Mouse (Mus musculus) layer of hippocampus, adult 6 months (tissue): ENCODE data around the gene Rab11fip3. TPM values are rescaled to one million over a fixed set of nuclear protein-coding genes. Genes with fewer than 3 reads are reported as not detected.

Experiments used
- long read RNA-seq, 2 experiments: library from polyadenylated mRNA; unstranded; transcript quantifications; one replicate each; pipeline ENCODE4 v2.0.0; 2019 to 2020
- polyA plus RNA-seq: library from polyadenylated mRNA; unstranded; fragments of <200 nt; fragmentation: Nextera tagmentation; gene quantifications from 2 replicates; pipeline ENCODE4 v1.2.3, GENCODE M21; 2021

Rab11fip3 gene
- polyA plus RNA-seq: 5.9 and 6.4 TPM in 2 replicates
- long read RNA-seq, experiment 1, full-length matches to known transcripts: 1 of 15 reads
- long read RNA-seq, experiment 1, partial matches to known transcripts: 8 of 15 reads
- long read RNA-seq, experiment 1, other reads (novel, unspliced or antisense): 6 of 15 reads
- long read RNA-seq, experiment 2, full-length matches to known transcripts: 12 of 61 reads
- long read RNA-seq, experiment 2, partial matches to known transcripts: 28 of 61 reads
- long read RNA-seq, experiment 2, other reads (novel, unspliced or antisense): 21 of 61 reads

DNA sequence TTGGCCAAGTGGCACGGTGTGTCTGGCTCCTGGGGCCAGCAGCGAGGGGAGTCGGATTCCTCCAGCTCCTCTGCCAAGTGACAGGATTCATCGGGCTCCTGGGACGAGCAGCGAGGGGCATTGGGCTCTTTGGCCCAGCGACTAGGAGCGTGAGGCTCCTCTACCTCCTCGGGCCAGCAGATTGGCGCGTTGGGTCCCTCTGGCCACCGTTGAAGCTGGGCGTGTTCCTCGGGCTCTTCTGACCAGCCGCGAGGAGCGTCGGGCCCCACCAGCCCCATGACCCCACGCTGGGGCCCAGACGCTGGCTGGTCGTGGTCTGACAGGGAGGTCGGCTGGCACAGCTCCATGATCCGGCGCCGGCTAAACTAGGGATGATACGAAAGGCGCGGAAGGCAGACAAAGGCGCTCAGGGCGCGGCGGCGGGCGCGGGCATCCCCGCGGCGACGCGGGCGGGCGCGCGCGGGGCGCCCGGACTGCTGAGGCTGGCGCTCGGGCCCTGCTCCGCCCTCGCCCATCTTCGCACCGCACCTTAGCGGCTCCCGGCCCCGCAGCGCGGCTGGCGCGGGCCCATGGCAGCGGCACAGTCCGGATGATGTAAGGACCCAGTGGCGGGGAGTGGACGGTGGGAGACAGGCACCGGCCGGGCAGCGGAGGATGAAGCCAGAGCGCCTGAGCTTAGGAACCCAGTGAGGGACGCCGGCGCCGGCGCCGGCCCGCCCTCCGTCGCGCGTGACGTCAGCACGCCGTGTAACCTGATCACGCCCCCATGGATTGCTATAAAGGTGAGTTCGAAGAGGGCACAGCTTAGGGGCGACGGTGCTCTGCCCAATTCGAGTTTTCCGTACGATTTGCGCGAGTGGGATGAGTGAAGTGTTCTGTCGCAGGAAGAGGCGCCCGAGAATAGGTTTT, at the start of gene Rab11fip3:
Gene Rab11fip3, minus strand, starts transcription at position 725 of the 909 bp plus-strand sequence.

DNA sequence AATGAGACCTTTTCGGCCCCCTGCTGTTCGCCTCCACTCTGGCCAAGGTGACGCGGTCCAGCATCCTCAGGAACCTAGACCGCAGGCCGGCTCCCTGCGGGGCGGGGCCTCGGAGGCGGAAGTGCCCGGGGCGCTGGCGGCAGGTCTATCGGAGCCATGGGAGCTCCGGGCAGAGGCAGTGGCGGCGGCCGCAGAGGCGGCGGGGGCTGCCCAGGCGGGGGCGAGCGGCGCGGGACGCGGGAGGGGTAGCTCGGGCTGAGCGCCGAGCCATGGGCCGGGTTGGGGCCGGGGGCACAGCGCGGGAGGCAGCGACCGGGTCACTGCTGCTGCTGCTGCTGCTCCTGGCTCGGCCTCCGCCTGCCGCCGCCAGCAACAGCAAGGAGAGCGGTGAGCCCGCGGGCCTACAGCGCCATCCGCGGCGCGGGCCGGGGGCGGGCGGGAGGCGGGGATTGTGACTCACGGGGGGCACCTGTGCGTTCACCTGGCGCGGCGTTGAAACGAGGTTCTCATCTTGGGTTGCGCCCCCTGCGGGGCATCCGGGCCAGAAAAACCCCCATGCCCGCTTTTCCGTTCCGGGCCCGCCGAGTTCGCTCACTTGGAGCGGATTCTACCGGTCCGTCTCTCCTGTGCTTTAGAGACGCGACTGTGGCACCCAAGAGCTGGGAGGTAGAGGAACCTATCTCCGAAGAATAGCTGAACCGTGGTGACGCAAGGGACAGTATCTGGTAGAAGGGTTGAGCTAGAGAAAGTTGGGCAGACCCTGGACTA, 44.0 kb upstream of the Rab11fip3 start, which contains the start of gene Tmem8:
Gene Tmem8, plus strand, starts transcription at position 119 of the 768 bp plus-strand sequence.

DNA sequence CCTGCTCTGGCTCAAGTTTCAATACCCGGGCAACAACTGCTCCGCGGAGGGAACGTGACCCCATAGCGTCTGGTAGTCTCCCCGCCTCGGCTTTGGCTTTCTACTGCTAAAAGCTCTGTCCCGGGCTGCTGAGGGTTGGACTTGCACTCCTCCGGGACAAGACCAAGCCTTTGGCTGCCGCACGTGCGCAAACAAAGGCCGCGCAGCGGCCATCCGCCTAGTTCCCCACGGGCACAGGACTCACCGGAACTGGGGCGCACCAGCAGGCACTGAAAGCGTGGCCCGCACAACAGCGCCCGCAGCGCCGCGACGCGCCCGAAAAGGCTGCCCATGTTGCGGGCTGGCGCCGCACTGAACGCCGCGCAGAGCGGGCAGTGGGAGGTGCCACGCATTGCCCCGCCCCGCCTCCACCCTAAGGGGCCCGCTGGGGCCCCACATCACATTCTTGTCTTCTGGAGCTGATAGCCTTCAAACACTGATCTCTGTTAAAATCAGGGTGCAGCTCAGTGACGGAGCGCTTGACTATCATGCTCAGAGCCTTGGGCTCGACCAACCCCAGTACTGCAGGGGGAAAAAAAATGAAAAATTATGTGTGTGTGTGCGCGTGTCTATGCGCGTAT, 25.9 kb upstream of the Rab11fip3 start, which contains the start of gene Nme4:
Gene Nme4, minus strand, starts transcription at position 482 of the 620 bp plus-strand sequence.

DNA sequence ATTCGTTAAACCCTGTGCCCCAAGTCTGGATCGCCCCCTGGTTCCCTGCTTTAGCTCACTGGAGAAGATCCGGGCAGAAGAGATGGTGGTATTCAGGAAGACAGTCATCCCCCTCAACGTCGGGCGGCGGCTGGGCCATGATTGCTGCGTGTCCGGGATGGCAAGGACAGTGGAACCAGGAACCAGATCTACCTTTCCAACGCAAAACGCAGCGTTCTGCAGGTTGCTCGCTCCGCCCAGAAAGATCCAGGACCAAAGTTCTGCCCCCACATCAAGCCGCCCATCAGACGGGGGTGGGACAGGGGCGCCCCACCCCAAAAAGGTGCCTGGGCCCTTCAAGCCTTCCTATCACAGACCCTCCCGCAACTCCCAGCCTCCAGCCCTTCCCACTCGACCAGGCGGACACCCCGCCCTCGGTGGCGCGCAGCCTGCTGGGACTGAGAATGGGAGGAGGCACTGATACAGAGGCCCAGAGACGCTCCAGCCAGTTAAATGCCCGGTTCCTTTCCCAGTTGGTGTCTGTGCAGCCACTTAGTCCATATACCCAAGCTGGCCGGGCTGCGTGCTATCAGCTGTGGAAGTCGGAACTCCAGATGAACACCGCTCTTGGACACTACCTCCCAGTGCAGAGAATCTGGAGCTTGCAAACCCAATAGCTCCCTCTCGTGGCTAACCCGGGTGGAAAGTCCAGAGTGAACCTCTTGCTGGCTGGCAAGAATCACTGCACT, 20.7 kb upstream of the Rab11fip3 start, which contains the start of gene Decr2:
Gene Decr2, minus strand, starts transcription at position 433 of the 728 bp plus-strand sequence.

DNA sequence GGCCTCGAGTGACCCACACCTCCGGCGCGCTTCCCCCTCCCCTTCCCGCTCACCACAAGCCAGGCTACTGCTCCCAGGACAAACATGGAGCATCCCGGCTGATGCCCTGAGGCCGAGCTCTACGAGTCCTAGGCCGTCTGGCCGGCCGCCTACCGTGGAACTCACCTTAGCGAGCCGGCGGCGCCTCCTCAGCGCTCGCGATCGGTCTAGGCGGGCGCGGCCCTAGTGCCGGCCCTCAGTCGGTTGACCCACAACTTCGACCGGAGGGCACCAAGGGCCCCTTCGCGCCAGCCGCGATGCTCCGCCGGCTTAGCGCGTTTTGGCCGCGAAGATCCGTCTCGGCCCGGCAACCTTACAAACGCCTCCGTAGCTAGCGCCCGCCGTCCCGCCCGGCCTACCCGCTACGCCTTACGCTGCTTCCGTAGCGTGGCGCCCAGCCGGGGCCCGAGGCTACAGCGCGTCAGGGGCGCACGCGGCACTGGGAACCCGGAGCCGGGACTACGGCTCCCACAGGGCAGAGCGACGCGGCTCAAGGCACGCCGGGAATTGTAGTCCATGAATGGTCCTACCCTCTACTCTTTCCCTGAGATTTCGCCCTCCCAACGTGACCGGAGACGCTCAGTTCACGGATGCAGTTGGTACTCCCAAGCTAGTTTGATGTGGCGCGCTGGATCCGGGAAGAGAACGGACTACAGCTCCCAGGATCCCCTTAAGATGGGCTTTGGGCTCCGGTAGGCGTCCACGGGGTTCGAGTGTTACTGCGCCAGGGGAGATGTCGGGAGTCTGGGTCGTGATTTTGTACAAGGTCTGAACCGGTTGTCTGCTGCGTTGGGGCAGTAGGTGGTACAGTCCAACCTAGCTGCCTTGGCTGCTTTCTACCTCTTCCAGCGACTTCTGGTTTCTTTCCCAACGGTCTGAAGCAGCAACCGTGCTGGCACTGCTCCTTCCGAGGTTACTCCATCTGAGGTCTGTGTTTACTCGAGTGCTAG, 83.8 kb downstream of the Rab11fip3 start, which contains the start of gene Capn15:
Gene Capn15, minus strand, starts transcription at position 491 of the 989 bp plus-strand sequence.

DNA sequence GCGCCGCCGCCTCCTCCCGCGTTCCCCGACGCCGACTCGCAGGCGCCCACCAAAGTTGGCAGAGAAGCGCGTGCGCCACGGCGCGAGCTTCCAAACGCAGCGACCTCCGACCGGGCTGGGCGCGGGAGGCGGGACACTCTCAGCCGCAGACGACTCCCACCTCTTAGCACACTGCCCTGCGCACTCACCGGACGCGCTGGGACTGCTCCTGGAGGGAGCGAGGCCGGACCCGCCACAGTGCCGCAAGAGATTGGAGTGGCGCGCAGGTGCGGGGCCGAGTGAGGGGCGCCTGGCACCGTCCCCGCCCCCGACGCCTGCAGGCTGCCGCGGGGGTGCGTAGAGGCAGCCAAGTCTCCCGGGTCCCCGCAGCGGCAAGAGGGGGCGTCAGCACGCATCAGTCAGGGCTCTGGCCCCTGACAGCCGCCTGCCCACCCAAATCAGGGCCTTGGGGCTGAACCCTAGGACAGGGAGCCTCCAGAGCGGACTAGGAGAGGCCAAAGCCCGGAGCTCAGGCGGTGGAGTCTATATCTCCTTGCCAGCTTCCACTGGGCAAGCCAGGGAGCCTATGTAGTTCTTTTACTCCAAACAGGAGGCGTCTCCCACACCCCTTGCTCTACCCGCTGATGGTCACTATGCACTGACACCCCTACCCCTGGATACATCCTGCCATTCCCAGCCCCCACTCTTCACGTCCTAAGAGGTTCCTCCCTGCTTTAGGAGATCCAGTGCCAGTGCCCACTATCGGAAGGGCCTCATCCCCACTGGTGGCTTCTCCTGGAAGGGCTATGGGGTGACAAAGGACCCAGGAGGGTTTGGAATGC, 117.3 kb downstream of the Rab11fip3 start, which contains the start of gene A930017K11Rik:
Gene A930017K11Rik, minus strand, starts transcription at position 763 of the 821 bp plus-strand sequence.

DNA sequence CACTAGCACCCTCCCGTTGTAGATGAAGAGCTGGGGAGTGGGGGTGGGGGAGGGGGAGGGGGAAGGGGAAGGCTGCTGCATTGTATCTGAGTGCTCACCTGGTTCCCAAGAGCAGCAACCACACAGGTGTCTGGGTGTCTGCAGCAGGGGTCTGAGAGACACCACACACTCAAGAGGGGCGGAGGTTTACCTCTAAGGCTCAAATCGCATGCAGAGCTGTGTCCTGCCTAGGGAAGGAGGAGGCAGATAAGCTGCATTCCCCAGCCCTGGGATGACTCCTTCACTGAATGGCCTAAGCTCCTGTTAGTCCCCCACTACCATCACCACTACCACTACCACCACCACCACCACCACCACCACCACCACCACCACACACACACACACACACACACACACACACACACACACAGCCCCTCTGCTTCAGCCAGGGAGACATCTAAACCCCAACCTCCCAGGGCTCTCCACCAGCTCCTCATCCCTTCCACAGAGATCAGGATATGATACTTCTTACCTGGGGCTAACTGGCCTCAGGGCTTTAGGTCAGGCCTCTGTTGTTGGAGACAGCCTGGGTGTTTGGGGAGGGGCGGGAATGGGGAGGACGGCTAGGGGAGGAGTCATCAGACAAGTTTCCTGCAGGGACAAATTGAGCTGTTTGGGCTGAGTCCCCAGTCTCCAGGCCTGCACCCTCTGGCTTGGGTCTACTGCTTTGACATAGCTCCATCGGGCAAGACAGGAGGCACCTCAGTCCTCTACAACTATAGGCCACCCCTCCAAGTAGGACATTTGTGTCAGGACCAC, 124.8 kb downstream of the Rab11fip3 start, which contains the start of the genes Pigq and Nhlrc4:
Gene Pigq, minus strand, starts transcription at position 571 of the 798 bp plus-strand sequence.
Gene Nhlrc4, minus strand, starts transcription at position 596 of the 798 bp plus-strand sequence.

Other genes with a start within 250 kb of the Rab11fip3 start
- gene Wdr24, start 245.9 kb downstream of the Rab11fip3 start, polyA plus RNA-seq: 15.6 and 18.6 TPM in 2 replicates
- gene Jmjd8, start 240.7 kb downstream of the Rab11fip3 start, polyA plus RNA-seq: 33.3 and 39.5 TPM in 2 replicates
- 365 and 398 TPM in 2 replicates for gene Stub1, start 236.2 kb downstream of the Rab11fip3 start, polyA plus RNA-seq
- 18.4 and 27.7 TPM in 2 replicates for gene Rhbdl1, start 232.3 kb downstream of the Rab11fip3 start, polyA plus RNA-seq
- gene Gm20683, start 227.8 kb downstream of the Rab11fip3 start, polyA plus RNA-seq: 2.1 and 2.8 TPM in 2 replicates
- 8.6 and 8.7 TPM in 2 replicates for gene Rhot2, start 224.7 kb downstream of the Rab11fip3 start, polyA plus RNA-seq
- gene Wdr90, start 208.1 kb downstream of the Rab11fip3 start, polyA plus RNA-seq: 2.1 and 2.3 TPM in 2 replicates
- gene Mcrip2, start 200.8 kb downstream of the Rab11fip3 start, polyA plus RNA-seq: 36.0 and 36.4 TPM in 2 replicates
- gene Mettl26, start 194.5 kb downstream of the Rab11fip3 start, polyA plus RNA-seq: 87.8 and 94.9 TPM in 2 replicates
- gene Wfikkn1, start 188.7 kb downstream of the Rab11fip3 start, polyA plus RNA-seq: not detected in 2 replicates
- gene Rab40c, start 149.8 kb downstream of the Rab11fip3 start, polyA plus RNA-seq: 6.4 and 7.1 TPM in 2 replicates
- 115 and 168 TPM in 2 replicates for gene Pigq, start 124.6 kb downstream of the Rab11fip3 start, polyA plus RNA-seq
- 1.6 and 1.9 TPM in 2 replicates for gene Nhlrc4, start 124.6 kb downstream of the Rab11fip3 start, polyA plus RNA-seq
- 0.54 and 1.1 TPM in 2 replicates for gene A930017K11Rik, start 117.0 kb downstream of the Rab11fip3 start, polyA plus RNA-seq
- gene Capn15, start 83.8 kb downstream of the Rab11fip3 start, polyA plus RNA-seq: 9.0 and 12.3 TPM in 2 replicates
- gene Decr2, start 20.8 kb upstream of the Rab11fip3 start, polyA plus RNA-seq: 31.0 and 38.4 TPM in 2 replicates
- 5.3 and 5.8 TPM in 2 replicates for gene Nme4, start 26.0 kb upstream of the Rab11fip3 start, polyA plus RNA-seq
- 1.9 and 2.1 TPM in 2 replicates for gene Tmem8, start 43.7 kb upstream of the Rab11fip3 start, polyA plus RNA-seq
- 173 and 179 TPM in 2 replicates for gene Mrpl28, start 53.9 kb upstream of the Rab11fip3 start, polyA plus RNA-seq
- gene Axin1, start 69.1 kb upstream of the Rab11fip3 start, polyA plus RNA-seq: 3.1 and 4.0 TPM in 2 replicates
- not detected in 2 replicates for gene Pdia2, start 129.5 kb upstream of the Rab11fip3 start, polyA plus RNA-seq
- gene Rgs11, start 133.4 kb upstream of the Rab11fip3 start, polyA plus RNA-seq: 1.9 and 2.2 TPM in 2 replicates
- 102 and 119 TPM in 2 replicates for gene Arhgdig, start 138.2 kb upstream of the Rab11fip3 start, polyA plus RNA-seq
- 17.5 and 23.7 TPM in 2 replicates for gene Fam234a, start 174.7 kb upstream of the Rab11fip3 start, polyA plus RNA-seq
- gene Luc7l, start 183.3 kb upstream of the Rab11fip3 start, polyA plus RNA-seq: 24.1 and 25.1 TPM in 2 replicates